Mouse (Mus musculus) gastrocnemius, postnatal 10 days (tissue): Measurements from ENCODE around the gene Olfr794. TPM values are rescaled to one million over a fixed set of nuclear protein-coding genes. Genes with fewer than 3 reads are reported as not detected.

ENCODE experiments used
- DNase-seq: peaks from one replicate; pipeline ENCODE4 v3.0.0; 2021; ENCODE audit warnings: mixed read lengths
- long read RNA-seq, 2 experiments: library from polyadenylated mRNA; stranded (forward); transcript quantifications; one replicate each; pipeline ENCODE4 v2.0.0; 2021
- microRNA-seq, 2 experiments: library from miRNA; unstranded; fragments of <30 nt; microRNA quantifications; one replicate each; pipeline ENCODE4 v1.2.0; 2021
- total RNA-seq, 2 experiments: library from RNA; stranded (reverse); gene quantifications; 2 replicates each; pipeline ENCODE4 v1.2.3; 2021

The Olfr794 gene
- not detected for total RNA-seq
- long read RNA-seq, experiment 1 = 0 reads
- long read RNA-seq, experiment 2 = 0 reads

DNA sequence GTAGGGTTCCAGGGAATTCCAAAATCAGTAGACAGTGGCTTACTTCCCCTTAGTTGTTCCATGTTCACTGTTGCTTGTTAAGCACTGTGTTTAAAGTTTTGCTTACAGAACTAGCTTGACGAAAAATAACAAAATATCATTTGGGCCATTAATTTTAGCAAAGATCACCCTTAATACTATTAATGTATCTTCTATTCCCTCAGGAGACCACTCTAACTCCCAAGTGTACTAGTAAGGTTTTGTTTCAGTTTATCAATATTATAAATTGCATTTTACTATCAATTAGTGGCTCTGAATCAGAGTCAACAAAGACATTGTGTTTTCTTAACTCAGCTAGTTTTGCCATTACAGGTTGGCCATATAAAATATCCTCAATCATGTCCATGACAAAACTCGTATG lies at the start of gene Olfr794:
Gene Olfr794, plus strand, starts transcription at position 301 of the 400 bp plus-strand sequence.
- no peak for DNase-seq

DNA sequence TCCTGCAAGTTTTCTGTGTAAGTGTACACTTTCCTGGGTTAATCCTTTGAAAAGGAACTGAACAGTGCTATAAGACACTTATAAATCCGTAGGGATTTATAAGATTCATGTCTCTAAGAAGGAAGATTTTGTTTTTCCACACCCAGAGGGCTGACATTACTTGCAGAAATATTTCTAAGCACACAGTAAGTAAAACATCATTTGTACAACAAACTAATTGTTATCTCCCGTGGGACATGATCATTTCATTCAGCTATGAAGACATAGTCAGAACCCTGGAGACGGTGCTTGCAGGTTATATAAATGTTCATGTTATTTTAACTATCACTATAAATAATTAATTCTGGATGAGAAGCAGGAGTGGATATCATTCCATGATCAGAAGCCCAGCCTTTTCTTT lies 46.0 kb upstream of the Olfr794 start, which contains the start of gene Olfr791:
Gene Olfr791, plus strand, starts transcription at position 301 of the 400 bp plus-strand sequence.
- DNase-seq = no peak

DNA sequence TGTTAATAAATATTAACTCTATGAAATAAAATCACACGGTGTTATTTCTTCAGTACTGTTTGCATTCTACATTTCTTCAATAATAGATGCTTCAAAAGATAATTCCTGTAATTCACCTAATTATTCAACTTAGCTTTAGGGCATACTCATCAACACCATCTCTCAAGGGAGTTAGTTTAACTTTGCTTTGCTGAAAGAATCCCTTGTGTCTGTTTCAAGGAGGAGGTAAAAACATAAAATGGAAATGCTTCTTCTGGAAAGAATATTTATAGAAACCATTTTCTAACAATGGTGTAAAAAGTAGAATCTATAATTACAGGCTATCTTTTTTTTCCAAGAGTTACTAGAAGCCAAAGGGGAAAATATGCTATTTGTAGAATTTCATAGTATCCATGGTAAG lies 28.6 kb upstream of the Olfr794 start, which contains the start of gene Olfr792:
Gene Olfr792, plus strand, starts transcription at position 301 of the 400 bp plus-strand sequence.
- DNase-seq = no peak

DNA sequence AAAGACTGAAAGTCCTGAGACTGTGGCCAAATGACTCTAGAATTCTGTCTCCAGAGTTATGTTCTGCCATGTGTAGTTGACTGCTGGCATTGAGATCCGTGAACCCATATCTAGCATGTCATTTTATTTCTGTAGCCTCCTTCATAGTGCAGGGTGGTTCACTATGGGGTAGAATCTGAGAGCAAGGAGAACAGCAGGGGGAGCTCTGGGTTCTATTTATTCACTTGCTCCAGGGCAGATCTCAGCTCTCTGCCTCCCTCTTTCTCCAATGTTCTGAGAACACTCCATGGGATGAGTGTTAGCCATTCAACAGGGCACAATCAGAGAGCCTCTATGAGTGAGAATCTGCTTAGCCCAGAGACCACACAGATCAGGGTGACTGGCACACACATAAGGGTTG lies 18.1 kb upstream of the Olfr794 start:
- no peak for DNase-seq

DNA sequence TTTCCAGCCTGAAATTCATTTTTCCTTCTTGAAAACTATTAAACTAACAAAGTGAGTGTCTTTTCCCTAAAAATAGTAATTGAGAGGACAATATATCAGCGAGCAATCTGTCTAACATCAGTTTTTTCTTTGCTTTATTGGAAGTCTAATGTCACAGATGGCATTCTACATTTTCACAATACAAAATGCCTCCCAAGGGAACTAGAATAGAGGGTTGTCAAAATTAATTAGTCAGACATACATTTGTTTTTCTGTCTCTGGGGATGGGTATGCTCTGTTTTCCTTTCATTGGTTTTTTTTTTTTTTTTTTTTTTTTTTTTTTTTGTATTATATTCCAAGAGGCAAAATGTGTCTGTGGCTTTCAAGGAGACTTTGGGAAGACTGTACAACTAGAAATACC lies 9.6 kb downstream of the Olfr794 start:
- no peak for DNase-seq

DNA sequence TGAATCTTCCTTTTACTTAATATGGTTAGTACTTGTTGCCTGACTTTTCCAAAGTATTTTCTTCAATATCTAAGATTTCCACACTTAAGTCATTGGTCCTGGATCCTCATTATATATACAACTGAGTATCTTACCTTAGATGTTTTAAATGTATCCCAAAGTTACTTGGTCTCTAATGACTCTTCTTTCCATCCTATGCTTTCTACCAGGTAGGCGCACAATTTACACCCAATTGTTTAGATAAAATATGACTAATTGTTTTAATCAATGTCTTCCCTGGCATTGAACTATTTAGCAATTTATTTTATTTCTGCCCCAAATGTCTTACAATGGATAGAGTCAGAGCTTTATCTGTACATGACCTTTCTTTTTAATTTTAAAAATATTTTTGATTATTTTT lies 45.0 kb downstream of the Olfr794 start, which contains the start of gene Olfr796:
Gene Olfr796, minus strand, starts transcription at position 101 of the 400 bp plus-strand sequence.
- DNase-seq = no peak

DNA sequence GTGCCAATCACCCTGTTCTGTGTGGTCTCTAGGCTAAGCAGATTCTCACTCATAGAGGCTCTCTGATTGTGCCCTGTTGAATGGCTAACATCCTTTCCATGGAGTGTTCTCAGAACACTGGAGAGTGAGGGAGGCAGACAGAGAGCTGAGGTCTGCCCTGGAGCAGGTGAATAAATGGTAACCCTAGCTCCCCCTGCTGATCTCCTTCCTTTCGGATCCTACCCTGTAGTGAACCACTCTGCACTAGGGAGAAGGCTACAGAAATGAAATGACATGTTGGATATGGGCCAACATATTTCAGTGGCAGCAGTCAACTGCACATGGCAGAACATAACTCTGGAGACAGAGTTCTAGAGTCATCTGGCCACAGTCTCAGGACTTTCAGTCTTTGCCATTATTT lies 54.3 kb downstream of the Olfr794 start:
- no peak for DNase-seq

Small RNA genes lying within 50 kb of the gene (microRNA-seq; reads per million reads assigned to microRNA genes)
- gene Gm23252 = 0 reads per million in 2 experiments

Other genes starting within 250 kb of the Olfr794 start
- gene Olfr780, start 249.5 kb upstream of the Olfr794 start, total RNA-seq = not detected
- gene Olfr781, start 238.8 kb upstream of the Olfr794 start, total RNA-seq = not detected
- not detected for gene Olfr782, start 218.8 kb upstream of the Olfr794 start, total RNA-seq
- gene Olfr784, start 183.6 kb upstream of the Olfr794 start, total RNA-seq = not detected
- not detected for gene Olfr785, start 162.2 kb upstream of the Olfr794 start, total RNA-seq
- not detected for gene Olfr786, start 140.3 kb upstream of the Olfr794 start, total RNA-seq
- not detected for gene Olfr787, start 105.8 kb upstream of the Olfr794 start, total RNA-seq
- not detected for gene Olfr788, start 96.7 kb upstream of the Olfr794 start, total RNA-seq
- gene Olfr789, start 82.9 kb upstream of the Olfr794 start, total RNA-seq = not detected
- not detected for gene Olfr790, start 69.2 kb upstream of the Olfr794 start, total RNA-seq
- gene Olfr791, start 45.9 kb upstream of the Olfr794 start, total RNA-seq = not detected
- gene Olfr792, start 28.5 kb upstream of the Olfr794 start, total RNA-seq = not detected
- gene Olfr796, start 44.9 kb downstream of the Olfr794 start, total RNA-seq = not detected
- not detected for gene Olfr798, start 60.3 kb downstream of the Olfr794 start, total RNA-seq
- gene Olfr799, start 69.8 kb downstream of the Olfr794 start, total RNA-seq = not detected
- not detected for gene Olfr800, start 90.0 kb downstream of the Olfr794 start, total RNA-seq
- not detected for gene Olfr801, start 106.2 kb downstream of the Olfr794 start, total RNA-seq
- gene Olfr802, start 120.5 kb downstream of the Olfr794 start, total RNA-seq = not detected
- gene Olfr803, start 126.6 kb downstream of the Olfr794 start, total RNA-seq = not detected
- not detected for gene Olfr804, start 135.6 kb downstream of the Olfr794 start, total RNA-seq
- gene Olfr805, start 161.7 kb downstream of the Olfr794 start, total RNA-seq = not detected
- not detected for gene Olfr806, start 174.3 kb downstream of the Olfr794 start, total RNA-seq
- gene Olfr807, start 190.1 kb downstream of the Olfr794 start, total RNA-seq = not detected
- gene Olfr808, start 197.8 kb downstream of the Olfr794 start, total RNA-seq = not detected
- gene Olfr809, start 207.0 kb downstream of the Olfr794 start, total RNA-seq = not detected
- not detected for gene Olfr810, start 227.3 kb downstream of the Olfr794 start, total RNA-seq
- gene Olfr811, start 236.7 kb downstream of the Olfr794 start, total RNA-seq = not detected